Mouse (Mus musculus) myocyte (in vitro differentiated cells): ENCODE measurements around the gene Gnaq. TPM values are rescaled to one million over a fixed set of nuclear protein-coding genes. Genes with fewer than 3 reads are reported as not detected.

Experiments used
- H3K27me3 ChIP-seq: one replicate; pipeline ENCODE4 v1.6.1; 2011; ENCODE audit not compliant: control insufficient read depth, insufficient read depth, insufficient read length
- H3K36me3 ChIP-seq: one replicate; pipeline ENCODE4 v1.6.1; 2011; ENCODE audit not compliant: control insufficient read depth, insufficient read depth
- H3K4me2 ChIP-seq: one replicate; pipeline ENCODE4 v1.6.1; 2011; ENCODE audit warnings: low read depth, control low read depth
- H3K4me3 ChIP-seq: one replicate; pipeline ENCODE4 v1.5.1; 2011; ENCODE audit warnings: mild to moderate bottlenecking, control low read depth, moderate library complexity
- H3K79me2 ChIP-seq: one replicate; pipeline ENCODE4 v1.6.1; 2011; ENCODE audit not compliant: control insufficient read depth, insufficient read depth
- H3ac ChIP-seq: one replicate; pipeline ENCODE4 v1.6.1; 2011; ENCODE audit not compliant: control insufficient read depth, insufficient read length
- CEBPB ChIP-seq: IDR thresholded peaks from 2 replicates; pipeline ENCODE4 v1.6.1; 2011; ENCODE audit warnings: mild to moderate bottlenecking, moderate library complexity; ENCODE audit not compliant: poor library complexity, insufficient read depth, severe bottlenecking
- E2F4 ChIP-seq: IDR thresholded peaks from one replicate; pipeline ENCODE4 v1.6.1; 2011; ENCODE audit warnings: mild to moderate bottlenecking, control low read depth, moderate library complexity; ENCODE audit not compliant: insufficient read depth
- MAX ChIP-seq: IDR thresholded peaks from one replicate; pipeline ENCODE4 v1.6.1; 2011; ENCODE audit warnings: low read depth, mild to moderate bottlenecking, control low read depth
- MYOD1 ChIP-seq, 3 experiments: IDR thresholded peaks; one replicate each; pipeline ENCODE4 v1.6.1; 2011; ENCODE audit warnings: control low read depth in 2 of 3, low read depth in 2 of 3, mild to moderate bottlenecking in 2 of 3, moderate library complexity in 1 of 3; ENCODE audit not compliant: insufficient read length in 2 of 3, control insufficient read depth in 1 of 3
- MYOG ChIP-seq, 3 experiments: IDR thresholded peaks; one replicate each; pipeline ENCODE4 v1.6.1; 2011; ENCODE audit warnings: control low read depth in 2 of 3, low read depth in 2 of 3, mild to moderate bottlenecking in 2 of 3; ENCODE audit not compliant: insufficient read length in 2 of 3, control insufficient read depth in 1 of 3, insufficient read depth in 1 of 3
- POLR2A ChIP-seq: IDR thresholded peaks from one replicate; pipeline ENCODE4 v1.6.1; 2011; ENCODE audit warnings: low read depth, mild to moderate bottlenecking, control low read depth, moderate library complexity; ENCODE audit not compliant: insufficient read length
- POLR2AphosphoS2 ChIP-seq: IDR thresholded peaks from one replicate; pipeline ENCODE4 v1.6.1; 2011; ENCODE audit warnings: low read depth, control low read depth; ENCODE audit not compliant: insufficient read length
- REST ChIP-seq: IDR thresholded peaks from one replicate; pipeline ENCODE4 v1.6.1; 2011; ENCODE audit warnings: mild to moderate bottlenecking, control low read depth, moderate library complexity; ENCODE audit not compliant: insufficient read depth, insufficient read length
- SRF ChIP-seq: IDR thresholded peaks from one replicate; pipeline ENCODE4 v1.6.1; 2011; ENCODE audit warnings: low read depth; ENCODE audit not compliant: control insufficient read depth, insufficient read length
- TCF12 ChIP-seq: IDR thresholded peaks from one replicate; pipeline ENCODE4 v1.6.1; 2011; ENCODE audit warnings: mild to moderate bottlenecking, control low read depth; ENCODE audit not compliant: poor library complexity, insufficient read depth, severe bottlenecking
- TCF3 ChIP-seq: IDR thresholded peaks from one replicate; pipeline ENCODE4 v1.6.1; 2011; ENCODE audit warnings: low read depth, control low read depth; ENCODE audit not compliant: insufficient read length
- USF1 ChIP-seq: IDR thresholded peaks from one replicate; pipeline ENCODE4 v1.6.1; 2011; ENCODE audit warnings: low read depth, mild to moderate bottlenecking, control low read depth, moderate library complexity
- polyA plus RNA-seq: library from polyadenylated mRNA; unstranded; fragments of >200 nt; fragmentation: generic; extraction: Trizol; gene quantifications from one replicate; pipeline ENCODE4 v1.2.1, GENCODE M21; 2012; ENCODE audit warnings: missing spikeins

Gnaq gene
- polyA plus RNA-seq, 1 experiment = 8.3 TPM

- H3K27me3 ChIP-seq = no peaks in the 10 kb centered on the region
- no peaks in the 10 kb centered on the region for H3K36me3 ChIP-seq
- TF ChIP-seq MAX = no peak
- TF ChIP-seq POLR2A = no peak
- no peak for TF ChIP-seq USF1
- no peak for TF ChIP-seq SRF
- no peak for TF ChIP-seq MYOG (IDR thresholded peaks at IDR 0.05; ENCODE audit: control insufficient read depth in 1 of 3, insufficient read depth in 1 of 3, insufficient read length in 2 of 3, low read depth in 2 of 3)
- no peak for TF ChIP-seq TCF12
- TF ChIP-seq CEBPB = no peak
- no peak for TF ChIP-seq E2F4
- TF ChIP-seq POLR2AphosphoS2 = no peak
- no peak for TF ChIP-seq TCF3
- TF ChIP-seq REST = no peak
- TF ChIP-seq MYOD1 (IDR thresholded peaks at IDR 0.05; ENCODE audit: control insufficient read depth in 1 of 3, insufficient read length in 2 of 3, low read depth in 2 of 3) = no peak
- H3K4me3 ChIP-seq = no peak overlapping the region
- H3ac ChIP-seq = no peak overlapping the region
- no peak overlapping the region for H3K4me2 ChIP-seq
- H3K79me2 ChIP-seq = no peaks in the 10 kb centered on the region
These were observed 210.1 kb downstream of the Gnaq start for GRCm38 (mm10) chr19:16342702-16343101.

- no peak overlapping the region for H3K4me3 ChIP-seq
- TF ChIP-seq POLR2A = no peak
- no peak for TF ChIP-seq TCF12
- no peak for TF ChIP-seq CEBPB
- no peak for TF ChIP-seq REST
- TF ChIP-seq USF1 = no peak
- TF ChIP-seq MYOD1 (IDR thresholded peaks at IDR 0.05; ENCODE audit: control insufficient read depth in 1 of 3, insufficient read length in 2 of 3, low read depth in 2 of 3) = no peak
- no peak for TF ChIP-seq MYOG (IDR thresholded peaks at IDR 0.05; ENCODE audit: control insufficient read depth in 1 of 3, insufficient read depth in 1 of 3, insufficient read length in 2 of 3, low read depth in 2 of 3)
- no peak for TF ChIP-seq E2F4
- no peak for TF ChIP-seq SRF
- no peak for TF ChIP-seq POLR2AphosphoS2
- TF ChIP-seq MAX = no peak
- no peak for TF ChIP-seq TCF3
- no peak overlapping the region for H3K4me2 ChIP-seq
- H3K36me3 ChIP-seq = no peaks in the 10 kb centered on the region
- H3K79me2 ChIP-seq = no peaks in the 10 kb centered on the region
- no peak overlapping the region for H3ac ChIP-seq
- H3K27me3 ChIP-seq = no peaks in the 10 kb centered on the region
These were observed 212.9 kb downstream of the Gnaq start for GRCm38 (mm10) chr19:16345516-16345915.

GRCm38 (mm10) chr19:16347037-16347436 lies 214.4 kb downstream of the Gnaq start:
- Histone ChIP-seq H3K27me3 (no peaks in the 10 kb centered on the region), H3K36me3 (no peaks in the 10 kb centered on the region), H3K4me3 (no peak overlapping the region), H3K4me2 (no peak overlapping the region), H3ac (no peak overlapping the region), H3K79me2 (no peaks in the 10 kb centered on the region)
- TF ChIP-seq POLR2A (no peak), TCF12 (no peak), REST (no peak), USF1 (no peak), MYOD1 (IDR thresholded peaks at IDR 0.05; ENCODE audit: control insufficient read depth in 1 of 3, insufficient read length in 2 of 3, low read depth in 2 of 3) (no peak), MAX (no peak), E2F4 (no peak), POLR2AphosphoS2 (no peak)

- Histone ChIP-seq H3K36me3 (no peaks in the 10 kb centered on the region), H3K4me3 (no peak overlapping the region), H3K4me2 (no peak overlapping the region), H3ac (no peak overlapping the region), H3K79me2 (no peaks in the 10 kb centered on the region), H3K27me3 (no peaks in the 10 kb centered on the region)
- TF ChIP-seq REST (no peak), TCF12 (no peak), MYOG (IDR thresholded peaks at IDR 0.05; ENCODE audit: control insufficient read depth in 1 of 3, insufficient read depth in 1 of 3, insufficient read length in 2 of 3, low read depth in 2 of 3) (no peak), POLR2A (no peak)
These were observed 221.1 kb downstream of the Gnaq start for GRCm38 (mm10) chr19:16353701-16354136.

GRCm38 (mm10) chr19:16358148-16358547 lies 225.5 kb downstream of the Gnaq start:
- Histone ChIP-seq H3ac (no peak overlapping the region), H3K79me2 (no peaks in the 10 kb centered on the region), H3K4me3 (no peak overlapping the region), H3K36me3 (no peaks in the 10 kb centered on the region), H3K27me3 (no peaks in the 10 kb centered on the region), H3K4me2 (no peak overlapping the region)
- TF ChIP-seq POLR2A (no peak), POLR2AphosphoS2 (no peak), CEBPB (no peak), TCF3 (no peak)
